Mouse (Mus musculus): ENCODE results near the gene Ccdc63. TPM values are rescaled to one million over a fixed set of nuclear protein-coding genes. Genes with fewer than 3 reads are reported as not detected.

Gene Ccdc63
- total and polyA plus RNA-seq, 2 experiments from 2014 or later, result 0.26 TPM; not detected in 1

- no peak overlapping the region for H3K27ac ChIP-seq (ENCODE audit: low read depth)
- DNase-seq (ENCODE audit: low spot score), result peak; percentile 74
These were observed 9.3 kb downstream of the Ccdc63 start for GRCm38 (mm10) chr5:122131076-122132051.

GRCm38 (mm10) chr5:122130341-122130998 is 10.2 kb downstream of the Ccdc63 start:
- no peak for TF ChIP-seq CTCF (IDR thresholded peaks at IDR 0.05; ENCODE audit: low read depth)
- no peak for TF ChIP-seq EP300 (IDR thresholded peaks at IDR 0.05; ENCODE audit: low read depth)
- 86% methylated on average over 11 of the region's 11 CpGs for WGBS
- no peak for DNase-seq (ENCODE audit: low spot score)

More at GRCm38 (mm10) chr5:122131076-122132051, 9.3 kb downstream of the Ccdc63 start:
- no peaks in the 10 kb centered on the region for H3K36me3 ChIP-seq (replicated peaks; ENCODE audit: control insufficient read depth, insufficient read depth, low read length)
- H3K27me3 ChIP-seq (ENCODE audit: control insufficient read depth, insufficient read depth, low read length), result no peaks in the 10 kb centered on the region
- no peaks in the 10 kb centered on the region for H3K9me3 ChIP-seq (replicated peaks; ENCODE audit: control insufficient read depth, low read length)
- peak overlapping the region; percentile 72 for H3K4me2 ChIP-seq (ENCODE audit: low read depth, low read length)
- TF ChIP-seq EP300 (IDR thresholded peaks at IDR 0.05; ENCODE audit: low read depth) (no peak), CTCF (IDR thresholded peaks at IDR 0.05; ENCODE audit: low read depth) (peak; percentile 77)
- peak overlapping the region; percentile 45 for H3K4me3 ChIP-seq (ENCODE audit: low read depth, low read length)
- H3K4me1 ChIP-seq (ENCODE audit: control insufficient read depth, insufficient read depth), result peaks cover 17% of the 10 kb centered on the region
- WGBS, result 8% methylated on average over 34 of the region's 34 CpGs
- ATAC-seq (ENCODE audit: insufficient read depth, low read depth), result peak; percentile 37
- peak overlapping the region; percentile 42 for H3K9ac ChIP-seq (replicated peaks; ENCODE audit: low read depth, low read length)

GRCm38 (mm10) chr5:122129068-122129655 is 11.5 kb downstream of the Ccdc63 start:
- WGBS, result 32% methylated on average over 16 of the region's 16 CpGs

More at GRCm38 (mm10) chr5:122130341-122130998, 10.2 kb downstream of the Ccdc63 start:
- ATAC-seq (ENCODE audit: insufficient read depth, low read depth), result no peak
- peaks cover 8% of the 10 kb centered on the region for H3K4me1 ChIP-seq (ENCODE audit: control insufficient read depth, insufficient read depth)
- H3K9me3 ChIP-seq (replicated peaks; ENCODE audit: control insufficient read depth, low read length), result no peaks in the 10 kb centered on the region
- no peaks in the 10 kb centered on the region for H3K27me3 ChIP-seq (ENCODE audit: control insufficient read depth, insufficient read depth, low read length)
- H3K9ac ChIP-seq (replicated peaks; ENCODE audit: low read depth, low read length), result no peak overlapping the region
- H3K4me3 ChIP-seq (ENCODE audit: low read depth, low read length), result no peak overlapping the region
- no peak overlapping the region for H3K27ac ChIP-seq (ENCODE audit: low read depth)
- no peaks in the 10 kb centered on the region for H3K36me3 ChIP-seq (replicated peaks; ENCODE audit: control insufficient read depth, insufficient read depth, low read length)
- no peak overlapping the region for H3K4me2 ChIP-seq (ENCODE audit: low read depth, low read length)

GRCm38 (mm10) chr5:122125211-122125760 is 15.3 kb downstream of the Ccdc63 start:
- WGBS, result 67% methylated on average over 8 of the region's 8 CpGs
- H3K9me3 ChIP-seq (replicated peaks; ENCODE audit: control insufficient read depth, low read length), result no peaks in the 10 kb centered on the region
- no peaks in the 10 kb centered on the region for H3K36me3 ChIP-seq (replicated peaks; ENCODE audit: control insufficient read depth, insufficient read depth, low read length)
- no peak overlapping the region for H3K27ac ChIP-seq (ENCODE audit: low read depth)
- no peak overlapping the region for H3K4me2 ChIP-seq (ENCODE audit: low read depth, low read length)
- no peak for TF ChIP-seq CTCF (IDR thresholded peaks at IDR 0.05; ENCODE audit: low read depth)
- TF ChIP-seq EP300 (IDR thresholded peaks at IDR 0.05; ENCODE audit: low read depth), result no peak
- ATAC-seq (ENCODE audit: insufficient read depth, low read depth) (no peak), DNase-seq (ENCODE audit: low spot score) (no peak)
- no peak overlapping the region for H3K4me3 ChIP-seq (ENCODE audit: low read depth, low read length)
- no peaks in the 10 kb centered on the region for H3K4me1 ChIP-seq (ENCODE audit: control insufficient read depth, insufficient read depth)
- no peaks in the 10 kb centered on the region for H3K27me3 ChIP-seq (ENCODE audit: control insufficient read depth, insufficient read depth, low read length)
- H3K9ac ChIP-seq (replicated peaks; ENCODE audit: low read depth, low read length), result no peak overlapping the region

More at GRCm38 (mm10) chr5:122129068-122129655, 11.5 kb downstream of the Ccdc63 start:
- Histone ChIP-seq H3K9ac (replicated peaks; ENCODE audit: low read depth, low read length) (no peak overlapping the region), H3K4me3 (ENCODE audit: low read depth, low read length) (no peak overlapping the region), H3K36me3 (replicated peaks; ENCODE audit: control insufficient read depth, insufficient read depth, low read length) (no peaks in the 10 kb centered on the region), H3K27ac (ENCODE audit: low read depth) (no peak overlapping the region), H3K27me3 (ENCODE audit: control insufficient read depth, insufficient read depth, low read length) (no peaks in the 10 kb centered on the region), H3K4me2 (ENCODE audit: low read depth, low read length) (no peak overlapping the region), H3K4me1 (ENCODE audit: control insufficient read depth, insufficient read depth) (no peaks in the 10 kb centered on the region), H3K9me3 (replicated peaks; ENCODE audit: control insufficient read depth, low read length) (no peaks in the 10 kb centered on the region)
- peak; percentile 58; the same call in 1 of the 2 replicates for ATAC-seq (ENCODE audit: insufficient read depth, low read depth)
- TF ChIP-seq EP300 (IDR thresholded peaks at IDR 0.05; ENCODE audit: low read depth) (no peak), CTCF (IDR thresholded peaks at IDR 0.05; ENCODE audit: low read depth) (peak; percentile 70)
- DNase-seq (ENCODE audit: low spot score), result peak; percentile 88

- no peak overlapping the region for H3K27ac ChIP-seq (ENCODE audit: low read depth)
- no peak overlapping the region for H3K4me3 ChIP-seq (ENCODE audit: low read depth, low read length)
- TF ChIP-seq CTCF (IDR thresholded peaks at IDR 0.05; ENCODE audit: low read depth) (peak; percentile 32), EP300 (IDR thresholded peaks at IDR 0.05; ENCODE audit: low read depth) (no peak)
- ATAC-seq (ENCODE audit: insufficient read depth, low read depth), result no peak
- H3K9me3 ChIP-seq (replicated peaks; ENCODE audit: control insufficient read depth, low read length), result no peaks in the 10 kb centered on the region
- no peak overlapping the region for H3K4me2 ChIP-seq (ENCODE audit: low read depth, low read length)
- DNase-seq (ENCODE audit: low spot score), result no peak
- 83% methylated on average over 6 of the region's 6 CpGs for WGBS
- H3K36me3 ChIP-seq (replicated peaks; ENCODE audit: control insufficient read depth, insufficient read depth, low read length), result no peaks in the 10 kb centered on the region
- no peak overlapping the region for H3K9ac ChIP-seq (replicated peaks; ENCODE audit: low read depth, low read length)
- no peaks in the 10 kb centered on the region for H3K27me3 ChIP-seq (ENCODE audit: control insufficient read depth, insufficient read depth, low read length)
- H3K4me1 ChIP-seq (ENCODE audit: control insufficient read depth, insufficient read depth), result no peaks in the 10 kb centered on the region
These were observed 24.4 kb downstream of the Ccdc63 start for GRCm38 (mm10) chr5:122116243-122116642.

All from heart, postnatal 0 days (tissue).